Mouse (Mus musculus) testis, adult 2 months (tissue): Measurements from ENCODE around the gene Tsc2. TPM values are rescaled to one million over a fixed set of nuclear protein-coding genes. Genes with fewer than 3 reads are reported as not detected.

Experiments
- H3K27ac ChIP-seq: fragments of 200-500 bp; 2 replicates; pipeline ENCODE4 v1.5.1; 2012; ENCODE audit warnings: low read depth, low read length; ENCODE audit not compliant: control insufficient read depth, insufficient read depth
- H3K27me3 ChIP-seq: fragments of 200-500 bp; 2 replicates; pipeline ENCODE4 v1.6.1; 2012; ENCODE audit warnings: mild to moderate bottlenecking, low read length, moderate library complexity; ENCODE audit not compliant: control insufficient read depth, insufficient read depth
- H3K36me3 ChIP-seq: fragments of 200-500 bp; 2 replicates; pipeline ENCODE4 v1.6.1; 2012; ENCODE audit warnings: mild to moderate bottlenecking, low read length; ENCODE audit not compliant: control insufficient read depth, insufficient read depth
- H3K4me1 ChIP-seq: fragments of 200-500 bp; 2 replicates; pipeline ENCODE4 v1.6.1; 2012; ENCODE audit warnings: low read length; ENCODE audit not compliant: control insufficient read depth, insufficient read depth
- H3K4me3 ChIP-seq: fragments of 200-500 bp; 2 replicates; pipeline ENCODE4 v1.5.1; 2012; ENCODE audit warnings: low read depth, mild to moderate bottlenecking, low read length, moderate library complexity, mixed read lengths; ENCODE audit not compliant: control insufficient read depth
- CTCF ChIP-seq: fragments of 200-500 bp; IDR thresholded peaks from 2 replicates; pipeline ENCODE4 v1.5.1; 2012; ENCODE audit warnings: low read depth, mild to moderate bottlenecking, inconsistent platforms, low read length, moderate library complexity; ENCODE audit not compliant: control insufficient read depth, insufficient read depth, insufficient replicate concordance
- POLR2A ChIP-seq: fragments of 200-500 bp; IDR thresholded peaks from 2 replicates; pipeline ENCODE4 v1.6.1; 2012; ENCODE audit warnings: low read depth, mild to moderate bottlenecking, inconsistent platforms, low read length, moderate library complexity; ENCODE audit not compliant: control insufficient read depth
- polyA plus RNA-seq: library from polyadenylated mRNA; depleted of rRNA; stranded (reverse); fragments of >200 nt; gene quantifications from 2 replicates; pipeline ENCODE4 v1.2.3, GENCODE M21; 2012

Gene Tsc2
- polyA plus RNA-seq, 1 experiment: 41.6 TPM

- Histone ChIP-seq H3K27me3 (no peaks in the 10 kb centered on the region), H3K4me3 (no peak overlapping the region), H3K36me3 (no peaks in the 10 kb centered on the region), H3K27ac (no peak overlapping the region), H3K4me1 (peaks cover 10% of the 10 kb centered on the region)
- TF ChIP-seq POLR2A (no peak), CTCF (no peak)
Observed at GRCm38 (mm10) chr17:24640119-24640518, 7.7 kb upstream of the Tsc2 start.

- H3K27me3 ChIP-seq: no peaks in the 10 kb centered on the region
- no peak overlapping the region for H3K27ac ChIP-seq
- no peaks in the 10 kb centered on the region for H3K36me3 ChIP-seq
- TF ChIP-seq POLR2A (no peak), CTCF (no peak)
- no peak overlapping the region for H3K4me3 ChIP-seq
- H3K4me1 ChIP-seq: peaks cover 9% of the 10 kb centered on the region
Observed at GRCm38 (mm10) chr17:24639571-24639988, 7.2 kb upstream of the Tsc2 start.

- no peak overlapping the region for H3K27ac ChIP-seq
Observed at GRCm38 (mm10) chr17:24638840-24639239, 6.4 kb upstream of the Tsc2 start.

GRCm38 (mm10) chr17:24638214-24638613 lies 5.8 kb upstream of the Tsc2 start:
- Histone ChIP-seq H3K27ac (peak overlapping the region; percentile 7; the same call in 1 of the 2 replicates), H3K36me3 (no peaks in the 10 kb centered on the region), H3K4me3 (no peak overlapping the region), H3K4me1 (peaks cover 9% of the 10 kb centered on the region), H3K27me3 (no peaks in the 10 kb centered on the region)
- TF ChIP-seq POLR2A: no peak
- no peak for TF ChIP-seq CTCF

More at GRCm38 (mm10) chr17:24638840-24639239, 6.4 kb upstream of the Tsc2 start:
- Histone ChIP-seq H3K4me3 (no peak overlapping the region), H3K27me3 (no peaks in the 10 kb centered on the region), H3K36me3 (no peaks in the 10 kb centered on the region), H3K4me1 (peaks cover 7% of the 10 kb centered on the region)
- no peak for TF ChIP-seq POLR2A
- no peak for TF ChIP-seq CTCF

GRCm38 (mm10) chr17:24636781-24637481 lies 4.5 kb upstream of the Tsc2 start:
- peaks cover 20% of the 10 kb centered on the region for H3K4me1 ChIP-seq
- H3K27me3 ChIP-seq: no peaks in the 10 kb centered on the region
- H3K27ac ChIP-seq: no peak overlapping the region
- H3K36me3 ChIP-seq: no peaks in the 10 kb centered on the region
- TF ChIP-seq POLR2A (no peak), CTCF (no peak)
- no peak overlapping the region for H3K4me3 ChIP-seq

- Histone ChIP-seq H3K27me3 (no peaks in the 10 kb centered on the region), H3K4me3 (no peak overlapping the region), H3K36me3 (no peaks in the 10 kb centered on the region), H3K4me1 (peaks cover 20% of the 10 kb centered on the region), H3K27ac (no peak overlapping the region)
- TF ChIP-seq POLR2A: no peak
- no peak for TF ChIP-seq CTCF
Observed at GRCm38 (mm10) chr17:24635694-24636093, 3.3 kb upstream of the Tsc2 start.

- Histone ChIP-seq H3K27ac (no peak overlapping the region), H3K4me3 (no peak overlapping the region)
Observed at GRCm38 (mm10) chr17:24635024-24635423, 2.6 kb upstream of the Tsc2 start.

GRCm38 (mm10) chr17:24633831-24634230 lies 1.4 kb upstream of the Tsc2 start:
- Histone ChIP-seq H3K4me3 (no peak overlapping the region), H3K36me3 (no peaks in the 10 kb centered on the region), H3K4me1 (peaks cover 13% of the 10 kb centered on the region), H3K27me3 (no peaks in the 10 kb centered on the region), H3K27ac (no peak overlapping the region)
- TF ChIP-seq POLR2A: no peak
- TF ChIP-seq CTCF: no peak

More at GRCm38 (mm10) chr17:24635024-24635423, 2.6 kb upstream of the Tsc2 start:
- peaks cover 20% of the 10 kb centered on the region for H3K4me1 ChIP-seq
- TF ChIP-seq CTCF (no peak), POLR2A (no peak)
- no peaks in the 10 kb centered on the region for H3K36me3 ChIP-seq
- no peaks in the 10 kb centered on the region for H3K27me3 ChIP-seq
